Mouse (Mus musculus) mouse embryonic stem cell (cell line): Measurements from ENCODE around the gene Ache.
"Not testable (repeated sequence)": the region's sequence is repeated elsewhere in the genome, so short reads cannot be mapped to it uniquely, and the experiment has no call there.

Experiments
- in situ Hi-C, 2 experiments: fragments of 300-500 bp; cut with MboI; formaldehyde crosslinking; loops; 1 replicate in 1 of 2; 3 replicates in 1 of 2; pipeline ENCODE4 v1.14.3; 2019 to 2020; ENCODE audit warnings: low sequenced_read_pairs in 2 of 2, low pct_unique_long_range_greater_than_20kb in 1 of 2, mixed read lengths in 1 of 2; ENCODE audit not compliant: unreplicated experiment in 1 of 2

The Ache gene

GRCm38 (mm10) chr5:137287032-137287952 lies at the start of gene Ache:
Ache (plus strand) TSS chr5:137287519.
- in situ Hi-C loops: no loop called here

GRCm38 (mm10) chr5:137263897-137264720 lies 23.2 kb upstream of the Ache start:
- in situ Hi-C loops: no loop called here

- in situ Hi-C loops: no loop called here
Observed at GRCm38 (mm10) chr5:137264787-137265186, 22.5 kb upstream of the Ache start.

- in situ Hi-C loops: no loop called here
Observed at GRCm38 (mm10) chr5:137268131-137268910, 19.0 kb upstream of the Ache start.

GRCm38 (mm10) chr5:137277360-137278342 lies 9.7 kb upstream of the Ache start:
- in situ Hi-C loops: no loop called here

- in situ Hi-C loops: not testable (repeated sequence)
Observed at GRCm38 (mm10) chr5:137284411-137284810, 2.9 kb upstream of the Ache start.

GRCm38 (mm10) chr5:137285045-137285444 lies 2.3 kb upstream of the Ache start:
- in situ Hi-C loops: no loop called here

- in situ Hi-C loops: no loop called here
Observed at GRCm38 (mm10) chr5:137285986-137286385, 1.3 kb upstream of the Ache start.

GRCm38 (mm10) chr5:137286655-137287031 lies 676 bp upstream of the Ache start:
- in situ Hi-C loops: no loop called here

- in situ Hi-C loops: no loop called here
Observed at GRCm38 (mm10) chr5:137287953-137288743, 829 bp downstream of the Ache start.

GRCm38 (mm10) chr5:137288999-137289470 lies 1.7 kb downstream of the Ache start:
- in situ Hi-C loops: no loop called here

- in situ Hi-C loops: no loop called here
Observed at GRCm38 (mm10) chr5:137289591-137290365, 2.5 kb downstream of the Ache start.

- in situ Hi-C loops: no loop called here
Observed at GRCm38 (mm10) chr5:137290677-137291076, 3.4 kb downstream of the Ache start.

GRCm38 (mm10) chr5:137291381-137291926 lies 4.1 kb downstream of the Ache start:
- in situ Hi-C loops: no loop called here

- in situ Hi-C loops: no loop called here
Observed at GRCm38 (mm10) chr5:137293282-137293681, 6.0 kb downstream of the Ache start.
